Mouse (Mus musculus) urinary bladder, adult 18-20 months (tissue): ENCODE measurements around the gene Gm14443.
"Not testable (repeated sequence)": the region's sequence is repeated elsewhere in the genome, so short reads cannot be mapped to it uniquely, and the experiment has no call there.

ENCODE experiments used
- DNase-seq, 2 experiments: peaks; one replicate each; pipeline ENCODE4 v3.0.0; 2022; ENCODE audit warnings: low spot score in 2 of 2, mixed read lengths in 2 of 2

The Gm14443 gene

GRCm38 (mm10) chr2:175175401-175176180 lies at the start of gene Gm14443:
Gm14443 (minus strand) TSS chr2:175175871.
- not testable (repeated sequence) for DNase-seq

DNA sequence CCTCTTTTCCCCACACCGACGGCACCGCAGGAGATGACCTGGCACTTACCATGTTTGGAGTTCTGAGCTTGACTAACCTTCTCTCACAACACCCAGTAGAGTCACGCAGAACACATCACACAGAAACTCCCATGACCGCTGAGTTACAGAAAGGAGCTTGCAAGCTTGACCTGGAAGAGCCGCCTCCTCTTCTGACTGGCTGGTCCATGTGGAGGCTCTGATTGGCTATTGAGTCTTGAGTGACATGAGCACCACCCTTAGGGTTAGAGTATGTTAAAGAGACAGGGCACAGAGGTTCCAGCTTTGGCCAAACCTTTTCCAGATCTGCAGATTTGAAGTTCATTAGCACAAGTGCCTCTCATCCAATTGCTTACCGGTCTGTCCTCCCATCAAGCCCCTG lies 31.1 kb upstream of the Gm14443 start, which contains the start of gene Gm14391:
TSS of gene Gm14391 (minus strand) at position 186 of the 400 bp plus-strand sequence.
- not testable (repeated sequence) for DNase-seq

DNA sequence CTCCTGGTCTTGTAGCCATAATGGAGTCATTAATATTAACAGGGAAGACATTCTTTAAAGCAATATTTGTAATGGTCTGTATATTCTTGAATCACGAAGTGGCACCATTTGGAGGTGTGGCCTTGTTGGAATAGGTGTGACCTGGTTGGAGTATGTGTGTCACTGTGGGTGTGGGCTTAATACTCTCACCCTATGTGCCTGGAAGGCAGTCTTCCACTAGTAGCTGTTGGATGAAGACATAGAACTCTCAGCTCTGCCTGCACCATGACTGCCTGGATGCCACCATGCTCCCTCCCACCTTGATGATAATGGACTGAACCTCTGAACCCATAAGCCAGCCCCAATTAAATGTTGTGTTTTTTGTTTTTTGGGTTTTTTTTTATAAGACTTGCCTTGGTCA lies 3.3 kb upstream of the Gm14443 start:
- not testable (repeated sequence) for DNase-seq

GRCm38 (mm10) chr2:175176312-175176711 lies 641 bp upstream of the Gm14443 start:
- DNase-seq, result no peak

GRCm38 (mm10) chr2:175174058-175174457 lies 1.6 kb downstream of the Gm14443 start:
- DNase-seq, result not testable (repeated sequence)

DNA sequence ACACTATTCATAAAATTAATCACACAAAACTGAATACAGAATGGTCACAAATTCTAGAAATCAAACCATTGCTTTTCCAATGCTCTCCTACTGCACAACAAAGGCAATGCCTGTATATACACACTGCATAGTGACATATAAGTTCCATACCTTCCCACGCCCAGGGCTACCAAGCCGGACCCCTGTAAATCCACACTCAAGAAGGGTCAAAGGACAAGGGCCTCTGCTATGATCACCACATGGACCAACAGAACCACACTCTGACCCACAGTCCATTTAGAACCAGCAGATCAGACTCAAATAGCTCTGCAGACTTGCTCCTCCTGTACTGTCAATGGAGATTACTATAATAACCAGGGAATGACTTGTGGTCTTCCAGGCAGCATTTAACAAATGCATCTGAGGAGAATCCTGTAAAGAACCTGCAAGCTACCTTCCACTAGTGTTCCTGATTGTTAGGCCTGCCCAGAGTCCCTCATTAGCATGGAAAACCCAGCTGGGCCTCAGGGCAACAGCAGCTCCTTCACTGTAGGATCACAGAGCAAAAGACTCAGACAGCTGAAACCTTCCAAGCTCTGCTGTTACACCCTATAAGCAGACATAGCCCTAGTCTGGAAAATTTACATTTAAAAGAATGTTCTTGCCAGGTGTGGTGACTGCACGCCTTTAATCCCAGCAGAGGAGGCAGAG lies 2.6 kb downstream of the Gm14443 start:
- DNase-seq, result not testable (repeated sequence)

GRCm38 (mm10) chr2:175172123-175172522 lies 3.5 kb downstream of the Gm14443 start:
- no peak for DNase-seq

DNA sequence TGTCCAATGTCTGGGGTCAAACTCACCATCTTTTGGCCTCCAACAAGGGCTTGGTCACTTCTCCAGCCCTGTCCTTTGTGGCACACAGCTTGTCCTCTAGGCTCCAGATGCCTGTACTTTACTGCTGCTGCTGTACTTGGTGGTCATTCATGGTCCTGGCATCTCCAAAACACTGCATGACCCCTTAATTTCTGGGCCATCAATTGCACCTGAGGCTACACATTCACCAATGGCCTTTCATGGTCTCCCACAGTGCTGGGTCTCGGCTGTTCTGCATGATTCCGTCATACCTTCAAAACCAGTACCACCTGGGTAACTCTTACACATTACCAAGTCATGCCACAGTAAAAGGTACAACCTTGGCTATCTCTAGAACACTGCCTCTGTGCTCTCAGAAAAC lies 8.8 kb downstream of the Gm14443 start:
- DNase-seq, result not testable (repeated sequence)

DNA sequence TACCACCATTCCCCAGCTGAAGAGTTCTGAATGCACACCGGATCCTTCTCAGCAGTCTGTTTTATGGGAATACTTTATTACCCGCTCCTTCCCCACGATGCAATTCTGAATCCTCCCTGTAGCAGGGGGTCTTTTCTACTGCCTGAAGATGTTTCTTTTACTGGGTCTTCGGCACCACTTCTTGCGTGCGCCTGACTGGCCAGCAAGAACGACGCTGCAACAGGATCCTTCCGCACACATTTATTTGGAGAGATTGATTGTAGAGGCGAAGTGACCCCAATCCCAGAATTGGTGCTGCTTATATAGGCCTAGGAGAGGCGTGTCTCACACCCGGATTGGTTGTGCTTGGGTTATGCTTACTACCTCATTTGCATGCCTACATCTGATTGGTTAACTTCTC lies 10.6 kb downstream of the Gm14443 start:
- not testable (repeated sequence) for DNase-seq

GRCm38 (mm10) chr2:175161438-175161837 lies 14.2 kb downstream of the Gm14443 start:
- DNase-seq, result not testable (repeated sequence)

DNA sequence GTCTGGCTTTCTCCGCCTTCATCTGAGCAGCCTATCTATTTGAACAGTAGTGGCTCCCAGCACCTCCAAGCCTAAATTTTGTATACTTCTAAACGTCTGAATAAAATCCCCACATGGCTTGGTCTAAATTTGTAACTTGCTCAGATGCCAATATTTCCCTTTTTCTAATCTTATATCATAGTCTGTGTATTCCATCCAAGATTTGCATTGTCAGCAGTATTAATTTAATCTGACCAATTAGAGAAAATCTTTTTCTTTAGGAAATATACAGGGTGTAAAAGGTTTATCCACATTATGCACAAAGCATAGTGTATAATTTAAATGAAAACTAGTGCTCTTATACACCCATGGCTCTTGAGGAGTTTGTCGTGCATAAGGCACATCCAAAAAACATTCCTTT lies 17.0 kb downstream of the Gm14443 start:
- DNase-seq, result no peak

DNA sequence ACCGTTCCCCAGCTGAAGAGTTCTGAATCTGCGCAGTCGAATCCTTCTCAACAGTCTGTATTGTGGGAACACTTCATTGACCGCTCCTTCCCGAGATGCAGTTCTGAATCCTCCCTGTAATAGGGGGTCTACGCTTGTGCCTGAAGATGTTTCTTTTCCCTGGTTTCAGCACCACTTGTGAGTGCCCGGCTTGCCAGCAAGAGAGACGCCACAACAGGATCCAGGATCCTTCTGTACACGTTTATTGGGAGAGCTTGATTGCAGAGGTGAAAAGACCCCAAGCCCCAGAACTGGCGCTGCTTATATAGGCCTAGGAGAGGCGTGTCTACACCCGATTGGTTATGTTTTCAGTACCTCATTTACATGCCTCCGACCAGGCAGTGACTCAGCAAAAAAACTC lies 19.0 kb downstream of the Gm14443 start:
- DNase-seq, result no peak

DNA sequence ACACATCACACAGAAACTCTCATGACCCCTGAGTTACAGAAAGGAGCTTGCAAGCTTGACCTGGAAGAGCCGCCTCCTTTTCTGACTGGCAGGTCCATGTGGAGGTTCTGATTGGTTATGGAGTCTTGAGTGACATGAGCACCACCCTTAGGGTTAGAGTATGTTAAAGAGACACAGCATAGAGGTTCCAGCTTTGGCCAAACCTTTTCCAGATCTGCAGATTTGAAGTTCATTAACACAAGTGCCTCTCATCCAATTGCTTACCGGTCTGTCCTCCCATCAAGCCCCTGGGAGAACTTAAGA lies 33.7 kb downstream of the Gm14443 start, which contains the start of gene Gm14399:
TSS of gene Gm14399 (minus strand) at position 20 of the 303 bp plus-strand sequence.
- not testable (repeated sequence) for DNase-seq

- peak in 1 of 2 experiments; percentile 38 for DNase-seq
Observed at GRCm38 (mm10) chr2:175141118-175141992, 34.3 kb downstream of the Gm14443 start.

GRCm38 (mm10) chr2:175140624-175141023 lies 35.0 kb downstream of the Gm14443 start:
- not testable (repeated sequence) for DNase-seq
